Mouse (Mus musculus) forebrain, embryonic 14.5 days (tissue): ENCODE results near the gene Slc15a2. TPM values are rescaled to one million over a fixed set of nuclear protein-coding genes. Genes with fewer than 3 reads are reported as not detected.

Source experiments
- ATAC-seq: fragments of 200-750 bp; cut with Nextera tagmentation; 2 replicates; pipeline ENCODE4 v1.8.0; 2017; ENCODE audit warnings: mild to moderate bottlenecking, moderate library complexity
- DNase-seq: peaks from one replicate; pipeline ENCODE4 v3.0.0-alpha.2; 2015; ENCODE audit warnings: low spot score
- H3K27ac ChIP-seq: fragments of 300-500 bp; sonication (generic); 2 replicates; pipeline ENCODE4 v1.5.1; 2014; ENCODE audit warnings: low read depth, mild to moderate bottlenecking, control low read depth, low read length, moderate library complexity
- H3K27me3 ChIP-seq: fragments of 300-500 bp; sonication (generic); replicated peaks from 2 replicates; pipeline ENCODE4 v1.6.1; 2014; ENCODE audit warnings: low read length, control low read depth, mixed read lengths; ENCODE audit not compliant: control insufficient read depth, insufficient read depth
- H3K36me3 ChIP-seq: fragments of 300-500 bp; sonication (generic); 2 replicates; pipeline ENCODE4 v1.6.1; 2014; ENCODE audit warnings: low read length, control low read depth; ENCODE audit not compliant: control insufficient read depth, insufficient read depth
- H3K4me1 ChIP-seq: fragments of 300-500 bp; sonication (generic); 2 replicates; pipeline ENCODE4 v1.6.1; 2014; ENCODE audit warnings: antibody characterized with exemption, low read length, control low read depth; ENCODE audit not compliant: control insufficient read depth, insufficient read depth
- H3K4me2 ChIP-seq: fragments of 300-500 bp; sonication (generic); 2 replicates; pipeline ENCODE4 v1.6.1; 2014; ENCODE audit warnings: mild to moderate bottlenecking, control low read depth, low read length
- H3K4me3 ChIP-seq: fragments of 300-500 bp; sonication (generic); 2 replicates; pipeline ENCODE4 v1.5.1; 2014; ENCODE audit warnings: low read depth, low read length, control low read depth
- H3K9ac ChIP-seq: fragments of 300-500 bp; sonication (generic); 2 replicates; pipeline ENCODE4 v1.6.1; 2014; ENCODE audit warnings: mild to moderate bottlenecking, low read length, control low read depth, moderate library complexity
- H3K9me3 ChIP-seq: fragments of 300-500 bp; sonication (generic); replicated peaks from 2 replicates; pipeline ENCODE4 v1.6.1; 2016; ENCODE audit warnings: low read length, control low read depth, mixed read lengths; ENCODE audit not compliant: control insufficient read depth
- WGBS: fragments of 180-500 bp; shearing (Covaris S2); extraction: QIAGEN DNeasy Blood & Tissue Kit; methylation state at CpG from one replicate; pipeline ENCODE4 v1.1.7; 2014; 5-methylcytosine and 5-hydroxymethylcytosine counted together
- polyA plus RNA-seq: library from polyadenylated mRNA; unstranded; fragments of >200 nt; fragmentation: Nextera tagmentation; extraction: Ambion mirVana; gene quantifications from 2 replicates; pipeline ENCODE4 v1.2.1, GENCODE M21; 2014

Gene Slc15a2
- polyA plus RNA-seq, 1 experiment from 2014 or later = 12.1 TPM

DNA sequence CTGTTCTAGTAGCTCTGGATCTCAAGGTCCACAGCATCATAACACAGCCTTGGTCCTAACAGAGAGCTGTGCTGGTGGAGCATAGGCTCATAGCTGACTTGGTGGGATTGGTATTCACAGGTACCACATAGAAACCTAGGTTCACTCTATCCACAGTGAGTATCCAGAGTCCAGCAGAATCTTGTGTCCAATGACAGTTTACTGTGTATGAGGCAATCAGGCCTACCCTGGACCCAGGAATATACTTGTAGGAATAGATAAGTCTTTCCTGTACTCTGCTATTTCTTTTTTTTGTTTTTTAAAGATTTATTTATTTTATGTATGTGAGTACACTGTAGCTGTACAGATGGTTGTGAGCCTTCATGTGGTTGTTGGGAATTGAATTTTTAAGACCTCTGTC, 32.2 kb upstream of the Slc15a2 start:
- no peak overlapping the region for H3K4me3 ChIP-seq
- H3K9ac ChIP-seq = no peak overlapping the region
- no peak overlapping the region for H3K4me2 ChIP-seq
- DNase-seq (no peak), ATAC-seq (peak; percentile 55)
- no peaks in the 10 kb centered on the region for H3K27me3 ChIP-seq
- no peaks in the 10 kb centered on the region for H3K36me3 ChIP-seq
- no peak overlapping the region for H3K27ac ChIP-seq
- H3K4me1 ChIP-seq = no peaks in the 10 kb centered on the region
- no peaks in the 10 kb centered on the region for H3K9me3 ChIP-seq

DNA sequence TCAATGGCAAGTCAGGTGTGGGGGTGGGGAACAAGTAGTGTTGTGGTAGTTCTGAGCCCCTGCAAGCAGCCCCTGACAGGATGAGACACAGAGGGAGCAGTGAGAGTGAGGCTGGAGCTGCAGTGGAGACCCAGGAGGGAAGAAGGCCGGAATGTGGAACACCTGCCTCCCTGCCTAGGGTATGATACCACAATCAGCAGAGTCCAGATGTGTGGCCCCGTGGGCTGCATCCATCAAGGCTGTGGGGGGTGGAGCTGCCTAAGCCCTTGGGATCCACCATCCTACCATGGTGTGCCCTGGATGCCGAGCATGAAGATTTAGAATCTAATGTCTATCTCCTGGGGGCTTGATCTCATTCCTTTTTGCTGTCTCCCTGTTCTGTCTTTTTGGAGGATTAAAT, 28.9 kb upstream of the Slc15a2 start:
- Histone ChIP-seq H3K4me1 (no peaks in the 10 kb centered on the region), H3K9ac (no peak overlapping the region), H3K4me3 (no peak overlapping the region), H3K27me3 (no peaks in the 10 kb centered on the region), H3K4me2 (no peak overlapping the region), H3K36me3 (no peaks in the 10 kb centered on the region), H3K9me3 (no peaks in the 10 kb centered on the region), H3K27ac (no peak overlapping the region)
- DNase-seq (no peak), ATAC-seq (no peak)
- 73% methylated on average over 3 of the region's 3 CpGs for WGBS

DNA sequence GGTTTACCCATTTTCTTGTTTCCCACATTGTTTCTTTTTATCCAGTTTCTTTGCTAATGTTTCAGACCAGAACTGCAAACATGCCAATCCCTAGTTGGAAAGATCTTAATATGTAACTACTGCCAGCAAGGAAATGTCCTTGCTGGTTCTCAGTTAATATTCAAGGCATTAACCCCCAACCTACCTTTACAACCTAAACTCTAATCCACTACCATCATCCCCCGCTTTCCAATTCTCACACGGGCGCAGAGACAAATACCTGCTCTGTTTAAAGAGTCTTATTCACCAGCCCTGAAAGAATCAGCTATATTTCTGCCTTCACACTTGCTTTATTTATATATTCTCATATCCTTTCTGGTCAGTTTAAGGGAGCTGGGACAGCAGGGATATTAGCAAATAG, 23.9 kb upstream of the Slc15a2 start:
- Histone ChIP-seq H3K36me3 (no peaks in the 10 kb centered on the region), H3K9ac (no peak overlapping the region), H3K27ac (no peak overlapping the region), H3K4me1 (no peaks in the 10 kb centered on the region), H3K4me3 (no peak overlapping the region), H3K4me2 (no peak overlapping the region), H3K9me3 (no peaks in the 10 kb centered on the region), H3K27me3 (no peaks in the 10 kb centered on the region)
- WGBS = 85% methylated on average over 3 of the region's 3 CpGs
- ATAC-seq (no peak), DNase-seq (no peak)

DNA sequence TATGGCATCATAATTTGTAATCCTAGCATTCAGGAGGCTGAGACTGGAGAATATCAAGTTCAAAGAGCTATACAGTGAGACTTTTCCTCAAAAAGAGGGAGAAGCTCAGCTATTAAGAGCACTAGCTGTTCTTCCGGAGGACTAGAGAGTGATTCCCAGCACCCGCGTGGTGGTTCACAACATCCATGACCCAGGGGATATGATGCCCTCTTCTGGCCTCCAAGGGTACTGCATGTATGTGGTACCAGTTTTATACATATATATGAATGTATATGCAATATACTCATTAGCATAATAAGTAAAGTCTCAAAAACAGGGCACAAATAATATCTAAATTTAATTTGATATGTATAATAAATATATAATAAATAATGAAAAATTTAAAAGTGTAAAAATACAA, 17.6 kb upstream of the Slc15a2 start:
- ATAC-seq (no peak), DNase-seq (no peak)
- peaks cover 2% of the 10 kb centered on the region; the same call in 1 of the 2 replicates for H3K9me3 ChIP-seq
- H3K27ac ChIP-seq = no peak overlapping the region
- no peaks in the 10 kb centered on the region for H3K4me1 ChIP-seq
- H3K36me3 ChIP-seq = no peaks in the 10 kb centered on the region
- H3K4me2 ChIP-seq = no peak overlapping the region
- WGBS = 89% methylated on average over 3 of the region's 3 CpGs
- no peaks in the 10 kb centered on the region for H3K27me3 ChIP-seq
- H3K4me3 ChIP-seq = no peak overlapping the region
- H3K9ac ChIP-seq = no peak overlapping the region

DNA sequence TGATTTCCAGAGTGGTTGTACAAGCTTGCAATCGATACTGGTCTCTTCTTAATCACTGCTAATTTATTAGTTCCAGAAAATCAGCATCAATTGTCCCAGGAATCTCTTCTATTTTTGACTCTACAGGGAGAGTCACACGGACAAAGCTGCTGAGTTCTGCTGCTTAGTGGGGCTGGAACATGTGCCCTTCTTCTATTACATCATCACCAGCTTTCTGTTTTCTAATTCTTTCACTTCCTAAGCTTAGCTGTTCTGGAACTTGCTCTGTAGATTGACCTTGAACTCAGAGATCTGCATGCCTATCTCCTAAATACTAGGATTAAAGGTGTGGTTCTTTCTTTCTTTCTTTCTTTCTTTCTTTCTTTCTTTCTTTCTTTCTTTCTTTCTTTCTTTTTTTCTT, 13.6 kb upstream of the Slc15a2 start:
- DNase-seq (no peak), ATAC-seq (no peak)
- WGBS = 86% methylated on average over 2 of the region's 2 CpGs
- peaks cover 2% of the 10 kb centered on the region; the same call in 1 of the 2 replicates for H3K9me3 ChIP-seq
- H3K4me1 ChIP-seq = no peaks in the 10 kb centered on the region
- no peak overlapping the region for H3K27ac ChIP-seq
- H3K9ac ChIP-seq = no peak overlapping the region
- no peak overlapping the region for H3K4me3 ChIP-seq
- H3K4me2 ChIP-seq = no peak overlapping the region
- no peaks in the 10 kb centered on the region for H3K27me3 ChIP-seq
- H3K36me3 ChIP-seq = no peaks in the 10 kb centered on the region

DNA sequence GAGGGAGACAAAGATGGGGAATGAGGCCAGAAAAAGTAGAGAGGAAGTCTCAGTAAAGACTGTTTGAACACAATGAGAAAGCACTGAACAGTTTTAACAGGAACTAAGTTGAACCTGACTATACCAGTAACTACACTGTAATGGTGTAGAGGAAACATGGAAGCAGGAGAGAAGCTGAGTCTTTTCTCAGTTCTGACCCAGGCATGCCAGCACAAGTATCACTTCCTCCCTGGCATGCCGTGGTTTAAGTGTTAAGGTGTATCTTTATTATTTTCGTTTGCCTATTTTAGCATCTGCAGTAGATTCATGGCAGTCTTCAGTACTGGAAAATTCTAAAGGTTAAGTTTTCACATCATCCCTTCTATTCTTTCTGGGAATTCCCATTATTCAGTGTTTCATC, 10.2 kb upstream of the Slc15a2 start:
- H3K27me3 ChIP-seq = no peaks in the 10 kb centered on the region
- H3K4me2 ChIP-seq = no peak overlapping the region
- no peaks in the 10 kb centered on the region for H3K36me3 ChIP-seq
- H3K4me1 ChIP-seq = no peaks in the 10 kb centered on the region
- no peak for DNase-seq
- WGBS = 80% methylated on average over 2 of the region's 2 CpGs
- H3K4me3 ChIP-seq = no peak overlapping the region
- H3K9me3 ChIP-seq = no peaks in the 10 kb centered on the region
- no peak overlapping the region for H3K27ac ChIP-seq
- no peak for ATAC-seq
- H3K9ac ChIP-seq = no peak overlapping the region

DNA sequence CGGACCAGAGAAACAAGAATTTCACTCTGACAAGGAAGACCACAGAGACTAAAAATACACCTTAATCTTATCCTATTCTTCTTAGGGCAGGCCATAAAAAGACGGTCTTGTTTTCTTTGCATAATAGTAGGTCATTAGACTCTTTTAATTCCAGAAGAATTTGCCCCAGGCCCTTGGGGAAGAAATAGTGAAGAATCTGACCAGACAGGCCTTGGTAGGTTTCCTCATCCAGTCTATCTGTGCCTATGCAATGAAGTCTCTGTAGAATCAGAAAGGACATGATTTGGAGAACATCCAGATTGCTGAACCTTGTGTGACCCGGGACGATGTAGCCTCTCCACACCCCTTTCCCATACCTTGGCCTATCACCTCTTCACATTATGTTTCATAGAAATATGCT, 5.4 kb upstream of the Slc15a2 start:
- Histone ChIP-seq H3K4me1 (no peaks in the 10 kb centered on the region), H3K36me3 (no peaks in the 10 kb centered on the region), H3K9me3 (no peaks in the 10 kb centered on the region), H3K27me3 (no peaks in the 10 kb centered on the region), H3K9ac (no peak overlapping the region), H3K4me3 (no peak overlapping the region), H3K4me2 (no peak overlapping the region), H3K27ac (no peak overlapping the region)
- ATAC-seq (no peak), DNase-seq (no peak)
- WGBS = 89% methylated on average over 4 of the region's 4 CpGs

DNA sequence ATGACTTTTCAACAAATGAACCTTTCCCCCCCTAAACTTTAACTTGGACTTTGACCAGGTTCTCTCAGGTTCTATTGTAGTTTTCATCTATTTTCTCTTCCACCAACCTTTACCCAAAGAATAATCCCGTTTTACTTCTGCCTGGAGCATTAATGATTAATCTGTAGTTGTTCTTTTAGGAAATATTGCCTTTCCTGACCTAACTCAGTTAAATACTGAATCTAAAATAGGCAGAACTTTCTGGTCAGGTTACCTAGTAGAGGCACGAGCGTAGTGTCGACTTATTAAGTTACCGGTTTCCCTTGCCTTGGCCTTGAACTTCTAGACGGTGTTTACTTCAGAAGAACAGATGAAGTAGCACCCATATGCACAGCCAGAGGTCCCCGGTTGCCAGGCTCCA, 1.7 kb upstream of the Slc15a2 start:
- no peaks in the 10 kb centered on the region for H3K36me3 ChIP-seq
- WGBS = 92% methylated on average over 7 of the region's 7 CpGs

DNA sequence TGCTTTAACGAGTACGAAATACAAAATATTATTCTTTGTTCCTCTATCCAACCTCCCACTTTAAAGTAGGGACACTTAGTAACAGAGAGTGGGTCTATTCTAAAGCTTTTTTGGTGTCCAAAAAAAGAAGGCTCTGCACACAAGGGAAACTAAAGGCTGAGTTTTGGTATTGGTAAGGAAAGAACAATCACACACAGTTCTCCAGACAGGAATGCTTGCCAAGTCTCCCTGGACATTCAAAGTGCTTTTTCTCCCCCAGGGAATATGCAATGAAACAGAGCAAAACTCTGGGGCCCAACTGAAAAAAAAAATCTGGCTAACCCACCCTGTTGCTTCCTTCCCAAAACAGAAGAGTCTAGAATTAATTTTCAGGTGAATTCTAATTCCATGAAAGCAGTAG, 616 bp downstream of the Slc15a2 start:
- Histone ChIP-seq H3K4me2 (peak overlapping the region; percentile 36), H3K36me3 (no peaks in the 10 kb centered on the region), H3K4me3 (peak overlapping the region; percentile 21), H3K27ac (peak overlapping the region; percentile 63; the same call in 1 of the 2 replicates), H3K27me3 (no peaks in the 10 kb centered on the region), H3K9me3 (no peaks in the 10 kb centered on the region), H3K9ac (peak overlapping the region; percentile 13; the same call in 1 of the 2 replicates), H3K4me1 (no peaks in the 10 kb centered on the region)
- 48% methylated on average over 2 of the region's 2 CpGs for WGBS
- DNase-seq (peak; percentile 71), ATAC-seq (peak; percentile 59)

More for the DNA sequence above, 1.7 kb upstream of the Slc15a2 start:
- Histone ChIP-seq H3K4me2 (no peak overlapping the region), H3K27me3 (no peaks in the 10 kb centered on the region), H3K4me3 (no peak overlapping the region), H3K9me3 (no peaks in the 10 kb centered on the region), H3K27ac (no peak overlapping the region), H3K4me1 (no peaks in the 10 kb centered on the region), H3K9ac (no peak overlapping the region)
- no peak for ATAC-seq
- no peak for DNase-seq
